Mouse (Mus musculus): ENCODE data around the gene Uap1l1. TPM values are rescaled to one million over a fixed set of nuclear protein-coding genes. Genes with fewer than 3 reads are reported as not detected.

Gene Uap1l1
- polyA plus RNA-seq, 1 experiment, result 40.0 TPM

- Histone ChIP-seq H3K27ac (ENCODE audit: insufficient read depth, low read length) (no peak overlapping the region), H3K4me1 (ENCODE audit: control insufficient read depth, insufficient read depth, low read length) (peaks cover 9% of the 10 kb centered on the region), H3K4me3 (ENCODE audit: insufficient read depth, low read length) (no peak overlapping the region)
- TF ChIP-seq CTCF (IDR thresholded peaks at IDR 0.05; ENCODE audit: borderline replicate concordance, insufficient read depth, low read length) (no peak), POLR2A (IDR thresholded peaks at IDR 0.05; ENCODE audit: low read depth, low read length) (no peak)
Measured at GRCm38 (mm10) chr2:25397010-25397409, 31.5 kb upstream of the Uap1l1 start.

GRCm38 (mm10) chr2:25396597-25396983 is 31.1 kb upstream of the Uap1l1 start:
- Histone ChIP-seq H3K4me3 (ENCODE audit: insufficient read depth, low read length) (no peak overlapping the region), H3K4me1 (ENCODE audit: control insufficient read depth, insufficient read depth, low read length) (peaks cover 9% of the 10 kb centered on the region), H3K27ac (ENCODE audit: insufficient read depth, low read length) (no peak overlapping the region)
- TF ChIP-seq CTCF (IDR thresholded peaks at IDR 0.05; ENCODE audit: borderline replicate concordance, insufficient read depth, low read length) (no peak), POLR2A (IDR thresholded peaks at IDR 0.05; ENCODE audit: low read depth, low read length) (no peak)

GRCm38 (mm10) chr2:25395721-25396596 is 30.5 kb upstream of the Uap1l1 start, which contains the start of gene Entpd2:
TSS of gene Entpd2 (plus strand) at chr2:25395874.
- no peak for TF ChIP-seq CTCF (IDR thresholded peaks at IDR 0.05; ENCODE audit: borderline replicate concordance, insufficient read depth, low read length)
- TF ChIP-seq POLR2A (IDR thresholded peaks at IDR 0.05; ENCODE audit: low read depth, low read length), result no peak
- H3K4me1 ChIP-seq (ENCODE audit: control insufficient read depth, insufficient read depth, low read length), result peaks cover 9% of the 10 kb centered on the region
- H3K27ac ChIP-seq (ENCODE audit: insufficient read depth, low read length), result no peak within 1 kb of the TSS
- H3K4me3 ChIP-seq (ENCODE audit: insufficient read depth, low read length), result peak within 1 kb of the TSS; percentile 13; the same call in 1 of the 2 replicates

GRCm38 (mm10) chr2:25394281-25395221 is 29.1 kb upstream of the Uap1l1 start:
- TF ChIP-seq POLR2A (IDR thresholded peaks at IDR 0.05; ENCODE audit: low read depth, low read length), result no peak
- TF ChIP-seq CTCF (IDR thresholded peaks at IDR 0.05; ENCODE audit: borderline replicate concordance, insufficient read depth, low read length), result no peak
- H3K27ac ChIP-seq (ENCODE audit: insufficient read depth, low read length), result no peak overlapping the region
- H3K4me1 ChIP-seq (ENCODE audit: control insufficient read depth, insufficient read depth, low read length), result peaks cover 9% of the 10 kb centered on the region
- H3K4me3 ChIP-seq (ENCODE audit: insufficient read depth, low read length), result no peak overlapping the region

- TF ChIP-seq POLR2A (IDR thresholded peaks at IDR 0.05; ENCODE audit: low read depth, low read length) (no peak), CTCF (IDR thresholded peaks at IDR 0.05; ENCODE audit: borderline replicate concordance, insufficient read depth, low read length) (no peak)
Measured at GRCm38 (mm10) chr2:25391266-25391665, 25.8 kb upstream of the Uap1l1 start.

GRCm38 (mm10) chr2:25384492-25384891 is 19.0 kb upstream of the Uap1l1 start:
- no peak overlapping the region for H3K27ac ChIP-seq (ENCODE audit: insufficient read depth, low read length)
- TF ChIP-seq CTCF (IDR thresholded peaks at IDR 0.05; ENCODE audit: borderline replicate concordance, insufficient read depth, low read length) (no peak), POLR2A (IDR thresholded peaks at IDR 0.05; ENCODE audit: low read depth, low read length) (no peak)
- no peaks in the 10 kb centered on the region for H3K4me1 ChIP-seq (ENCODE audit: control insufficient read depth, insufficient read depth, low read length)
- H3K4me3 ChIP-seq (ENCODE audit: insufficient read depth, low read length), result no peak overlapping the region

More at GRCm38 (mm10) chr2:25391266-25391665, 25.8 kb upstream of the Uap1l1 start:
- Histone ChIP-seq H3K27ac (ENCODE audit: insufficient read depth, low read length) (no peak overlapping the region), H3K4me1 (ENCODE audit: control insufficient read depth, insufficient read depth, low read length) (peaks cover 9% of the 10 kb centered on the region), H3K4me3 (ENCODE audit: insufficient read depth, low read length) (no peak overlapping the region)

- H3K4me3 ChIP-seq (ENCODE audit: insufficient read depth, low read length), result no peak overlapping the region
- no peak overlapping the region for H3K27ac ChIP-seq (ENCODE audit: insufficient read depth, low read length)
- no peaks in the 10 kb centered on the region for H3K4me1 ChIP-seq (ENCODE audit: control insufficient read depth, insufficient read depth, low read length)
- TF ChIP-seq CTCF (IDR thresholded peaks at IDR 0.05; ENCODE audit: borderline replicate concordance, insufficient read depth, low read length), result peak; percentile 10; the same call in 1 of the 2 replicates
- TF ChIP-seq POLR2A (IDR thresholded peaks at IDR 0.05; ENCODE audit: low read depth, low read length), result no peak
Measured at GRCm38 (mm10) chr2:25376589-25376988, 11.1 kb upstream of the Uap1l1 start.

GRCm38 (mm10) chr2:25373431-25373830 is 7.9 kb upstream of the Uap1l1 start:
- no peaks in the 10 kb centered on the region for H3K4me1 ChIP-seq (ENCODE audit: control insufficient read depth, insufficient read depth, low read length)
- TF ChIP-seq POLR2A (IDR thresholded peaks at IDR 0.05; ENCODE audit: low read depth, low read length) (no peak), CTCF (IDR thresholded peaks at IDR 0.05; ENCODE audit: borderline replicate concordance, insufficient read depth, low read length) (no peak)
- no peak overlapping the region for H3K27ac ChIP-seq (ENCODE audit: insufficient read depth, low read length)
- H3K4me3 ChIP-seq (ENCODE audit: insufficient read depth, low read length), result peak overlapping the region; percentile 73

- Histone ChIP-seq H3K4me1 (ENCODE audit: control insufficient read depth, insufficient read depth, low read length) (no peaks in the 10 kb centered on the region), H3K4me3 (ENCODE audit: insufficient read depth, low read length) (peak overlapping the region; percentile 73), H3K27ac (ENCODE audit: insufficient read depth, low read length) (no peak overlapping the region)
- no peak for TF ChIP-seq CTCF (IDR thresholded peaks at IDR 0.05; ENCODE audit: borderline replicate concordance, insufficient read depth, low read length)
- TF ChIP-seq POLR2A (IDR thresholded peaks at IDR 0.05; ENCODE audit: low read depth, low read length), result no peak
Measured at GRCm38 (mm10) chr2:25372644-25373391, 7.3 kb upstream of the Uap1l1 start.
